12 mouse cellular contexts compared by ENCODE assay signal in genomic region chr13:90745063-90745462, GRCm38 (mm10).
DNase-seq lines count a peak whose midpoint lies in the region; ATAC-seq and TF ChIP-seq lines count a peak whose summit lies in the region.
"Had no signal": no experiment of that assay in that cellular context is flagged by ENCODE, and none has a peak within 500 bp of the region (broad histone marks: within the 10 kb centered on the region; RNA-seq: fewer than 3 reads in every experiment).

No protein-coding gene starts in this region.

- peak; percentile 25; the same call in 1 of the 2 replicates for ATAC-seq in lung, postnatal 0 days
- no peak for ATAC-seq in heart, embryonic 13.5 days (ENCODE audit: extremely low read depth, insufficient number of reproducible peaks, low FRiP score, low TSS enrichment)
- ATAC-seq in forebrain, postnatal 0 days, result no peak
- no peak for ATAC-seq in hindbrain, embryonic 13.5 days (ENCODE audit: low FRiP score)
- ATAC-seq: intestine, postnatal 0 days; liver, postnatal 0 days had no signal

- TF ChIP-seq EP300 in lung, postnatal 0 days (IDR thresholded peaks at IDR 0.05), result no peak

- no peak overlapping the region for H3K9ac ChIP-seq in lung, postnatal 0 days (replicated peaks; ENCODE audit: low read depth)
- H3K9ac ChIP-seq in heart, embryonic 13.5 days, result no peak overlapping the region
- H3K9ac ChIP-seq in forebrain, postnatal 0 days, result no peak overlapping the region
- H3K9ac ChIP-seq in hindbrain, embryonic 13.5 days, result no peak overlapping the region
- H3K9ac ChIP-seq: liver, postnatal 0 days had no signal

- intact Hi-C loops in gastrocnemius, postnatal 14 days (cut with DNase I; ENCODE audit: low total_unique reads), result no loop called here
- intact Hi-C loops in gastrocnemius, postnatal 36 days (cut with DNase I), result no loop called here

- H3K4me2 ChIP-seq in lung, postnatal 0 days (replicated peaks; ENCODE audit: low read depth, low read length), result no peak overlapping the region
- no peak overlapping the region for H3K4me2 ChIP-seq in heart, embryonic 13.5 days
- no peak overlapping the region for H3K4me2 ChIP-seq in forebrain, postnatal 0 days (ENCODE audit: low read depth)
- no peak overlapping the region for H3K4me2 ChIP-seq in hindbrain, embryonic 13.5 days

- no peak overlapping the region for H3K4me3 ChIP-seq in lung, postnatal 0 days (ENCODE audit: low read depth, low read length)
- no peak overlapping the region for H3K4me3 ChIP-seq in heart, embryonic 13.5 days
- no peak overlapping the region for H3K4me3 ChIP-seq in forebrain, postnatal 0 days (ENCODE audit: low read depth, low read length)
- no peak overlapping the region for H3K4me3 ChIP-seq in hindbrain, embryonic 13.5 days
- H3K4me3 ChIP-seq: erythroblast, embryonic 14.5 days had no signal

- H3K27me3 ChIP-seq in lung, postnatal 0 days (replicated peaks; ENCODE audit: insufficient read depth, low read length), result no peaks in the 10 kb centered on the region
- no peaks in the 10 kb centered on the region for H3K27me3 ChIP-seq in heart, embryonic 13.5 days (replicated peaks)
- H3K27me3 ChIP-seq in forebrain, postnatal 0 days (ENCODE audit: insufficient read depth, low read length), result no peaks in the 10 kb centered on the region
- no peaks in the 10 kb centered on the region for H3K27me3 ChIP-seq in hindbrain, embryonic 13.5 days

- no peak overlapping the region for H3K27ac ChIP-seq in lung, postnatal 0 days (ENCODE audit: low read length)
- H3K27ac ChIP-seq in heart, embryonic 13.5 days (replicated peaks), result peak overlapping the region; percentile 69
- H3K27ac ChIP-seq in forebrain, postnatal 0 days (ENCODE audit: low read depth, low read length), result no peak overlapping the region
- no peak overlapping the region for H3K27ac ChIP-seq in hindbrain, embryonic 13.5 days

- no peaks in the 10 kb centered on the region for H3K4me1 ChIP-seq in lung, postnatal 0 days (ENCODE audit: insufficient read depth, low read depth, low read length)
- peaks cover 33% of the 10 kb centered on the region for H3K4me1 ChIP-seq in heart, embryonic 13.5 days
- no peaks in the 10 kb centered on the region for H3K4me1 ChIP-seq in forebrain, postnatal 0 days (ENCODE audit: insufficient read depth)
- H3K4me1 ChIP-seq in hindbrain, embryonic 13.5 days (replicated peaks), result no peaks in the 10 kb centered on the region

- TF ChIP-seq CTCF in lung, postnatal 0 days (IDR thresholded peaks at IDR 0.05), result no peak
- TF ChIP-seq CTCF in forebrain, postnatal 0 days (IDR thresholded peaks at IDR 0.05; ENCODE audit: low read depth), result no peak

- no peaks in the 10 kb centered on the region for H3K36me3 ChIP-seq in lung, postnatal 0 days (ENCODE audit: insufficient read depth, low read length)
- no peaks in the 10 kb centered on the region for H3K36me3 ChIP-seq in heart, embryonic 13.5 days
- no peaks in the 10 kb centered on the region for H3K36me3 ChIP-seq in forebrain, postnatal 0 days (ENCODE audit: insufficient read depth)
- no peaks in the 10 kb centered on the region for H3K36me3 ChIP-seq in hindbrain, embryonic 13.5 days

- 11% methylated on average over 1 of the region's 1 CpGs for WGBS in lung, postnatal 0 days
- 7% methylated on average over 1 of the region's 1 CpGs for WGBS in heart, embryonic 13.5 days
- 39% methylated on average over 1 of the region's 1 CpGs for WGBS in forebrain, postnatal 0 days
- 44% methylated on average over 1 of the region's 1 CpGs for WGBS in hindbrain, embryonic 13.5 days

- DNase-seq in gastrocnemius, postnatal 14 days, result peak; percentile 13
- no peak for DNase-seq in gastrocnemius, postnatal 36 days
- peak; percentile 12 for DNase-seq in lung, postnatal 0 days (ENCODE audit: low spot score)
- no peak for DNase-seq in lung, postnatal 4 days
- no peak for DNase-seq in forebrain, postnatal 0 days
- DNase-seq: cerebellum, adult 18-20 months; liver, postnatal 0 days; thymus, adult 18-20 months had no signal

- H3K9me3 ChIP-seq in lung, postnatal 0 days (ENCODE audit: low read length), result no peaks in the 10 kb centered on the region
- H3K9me3 ChIP-seq in heart, embryonic 13.5 days, result no peaks in the 10 kb centered on the region
- no peaks in the 10 kb centered on the region for H3K9me3 ChIP-seq in forebrain, postnatal 0 days (ENCODE audit: low read length)
- no peaks in the 10 kb centered on the region for H3K9me3 ChIP-seq in hindbrain, embryonic 13.5 days

Comparison
In these comparisons a context has a peak if more than half of its experiments do, and no peak if none do; other contexts are left out.
1. DNase-seq: peak in gastrocnemius, postnatal 14 days (single experiment) and lung, postnatal 0 days (single experiment); none in gastrocnemius, postnatal 36 days (0 of 2), lung, postnatal 4 days (0 of 2) and forebrain, postnatal 0 days (single experiment).